Mouse (Mus musculus): ENCODE measurements at regions not wholly inside any gene's neighbourhood (a gene's known extent, or its start where the extent isn't known, plus 50 kb on each side); places are given as distances from the start of the nearest gene placed in this dataset.

GRCm38 (mm10) chr13:45189389-45189788, 110.9 kb downstream of the Gm9817 start:
- Histone ChIP-seq H3K4me2 (replicated peaks; ENCODE audit: low read depth) (no peak overlapping the region), H3K36me3 (ENCODE audit: control insufficient read depth, insufficient read depth, low read length) (no peaks in the 10 kb centered on the region), H3K4me1 (replicated peaks; ENCODE audit: control insufficient read depth, insufficient read depth) (no peaks in the 10 kb centered on the region), H3K9ac (ENCODE audit: low read length) (no peak overlapping the region), H3K27me3 (ENCODE audit: control insufficient read depth, insufficient read depth, low read length) (no peaks in the 10 kb centered on the region), H3K4me3 (ENCODE audit: low read depth, low read length) (no peak overlapping the region), H3K9me3 (ENCODE audit: control insufficient read depth, low read length) (no peaks in the 10 kb centered on the region), H3K27ac (replicated peaks) (no peak overlapping the region)
- DNase-seq (ENCODE audit: low spot score) (no peak), ATAC-seq (ENCODE audit: low FRiP score, low TSS enrichment) (no peak)
- TF ChIP-seq EP300 (optimal IDR thresholded peaks at IDR 0.05) (no peak), CTCF (IDR thresholded peaks at IDR 0.05; ENCODE audit: low read depth) (no peak)
- WGBS: 60% methylated on average over 6 of the region's 6 CpGs

GRCm38 (mm10) chr13:45190151-45190550, 111.7 kb downstream of the Gm9817 start:
- TF ChIP-seq EP300 (optimal IDR thresholded peaks at IDR 0.05) (no peak), CTCF (IDR thresholded peaks at IDR 0.05; ENCODE audit: low read depth) (no peak)
- Histone ChIP-seq H3K4me1 (replicated peaks; ENCODE audit: control insufficient read depth, insufficient read depth) (no peaks in the 10 kb centered on the region), H3K9ac (ENCODE audit: low read length) (no peak overlapping the region), H3K4me2 (replicated peaks; ENCODE audit: low read depth) (no peak overlapping the region), H3K36me3 (ENCODE audit: control insufficient read depth, insufficient read depth, low read length) (no peaks in the 10 kb centered on the region), H3K9me3 (ENCODE audit: control insufficient read depth, low read length) (no peaks in the 10 kb centered on the region), H3K27ac (replicated peaks) (no peak overlapping the region), H3K27me3 (ENCODE audit: control insufficient read depth, insufficient read depth, low read length) (no peaks in the 10 kb centered on the region), H3K4me3 (ENCODE audit: low read depth, low read length) (no peak overlapping the region)
- 52% methylated on average over 4 of the region's 4 CpGs for WGBS
- DNase-seq (ENCODE audit: low spot score) (no peak), ATAC-seq (ENCODE audit: low FRiP score, low TSS enrichment) (no peak)

- WGBS: 61% methylated on average over 8 of the region's 8 CpGs
- TF ChIP-seq EP300 (optimal IDR thresholded peaks at IDR 0.05): no peak
- no peak for TF ChIP-seq CTCF (IDR thresholded peaks at IDR 0.05; ENCODE audit: low read depth)
- Histone ChIP-seq H3K9ac (ENCODE audit: low read length) (no peak overlapping the region), H3K4me1 (replicated peaks; ENCODE audit: control insufficient read depth, insufficient read depth) (no peaks in the 10 kb centered on the region), H3K4me2 (replicated peaks; ENCODE audit: low read depth) (no peak overlapping the region), H3K36me3 (ENCODE audit: control insufficient read depth, insufficient read depth, low read length) (no peaks in the 10 kb centered on the region), H3K27ac (replicated peaks) (no peak overlapping the region), H3K9me3 (ENCODE audit: control insufficient read depth, low read length) (no peaks in the 10 kb centered on the region), H3K27me3 (ENCODE audit: control insufficient read depth, insufficient read depth, low read length) (no peaks in the 10 kb centered on the region), H3K4me3 (ENCODE audit: low read depth, low read length) (no peak overlapping the region)
- ATAC-seq (ENCODE audit: low FRiP score, low TSS enrichment) (no peak), DNase-seq (ENCODE audit: low spot score) (no peak)
These were observed 113.6 kb downstream of the Gm9817 start for GRCm38 (mm10) chr13:45192079-45192478.

GRCm38 (mm10) chr13:45195562-45195961, 117.1 kb downstream of the Gm9817 start:
- WGBS: 61% methylated on average over 2 of the region's 2 CpGs
- no peak overlapping the region for H3K27ac ChIP-seq (replicated peaks)

GRCm38 (mm10) chr13:45196363-45196762, 117.9 kb downstream of the Gm9817 start:
- Histone ChIP-seq H3K4me1 (replicated peaks; ENCODE audit: control insufficient read depth, insufficient read depth) (no peaks in the 10 kb centered on the region), H3K4me2 (replicated peaks; ENCODE audit: low read depth) (no peak overlapping the region), H3K27ac (replicated peaks) (no peak overlapping the region), H3K36me3 (ENCODE audit: control insufficient read depth, insufficient read depth, low read length) (no peaks in the 10 kb centered on the region), H3K9me3 (ENCODE audit: control insufficient read depth, low read length) (no peaks in the 10 kb centered on the region), H3K27me3 (ENCODE audit: control insufficient read depth, insufficient read depth, low read length) (no peaks in the 10 kb centered on the region), H3K4me3 (ENCODE audit: low read depth, low read length) (no peak overlapping the region), H3K9ac (ENCODE audit: low read length) (no peak overlapping the region)
- TF ChIP-seq CTCF (IDR thresholded peaks at IDR 0.05; ENCODE audit: low read depth): no peak
- TF ChIP-seq EP300 (optimal IDR thresholded peaks at IDR 0.05): no peak
- DNase-seq (ENCODE audit: low spot score): no peak
- no peak for ATAC-seq (ENCODE audit: low FRiP score, low TSS enrichment)

More at GRCm38 (mm10) chr13:45195562-45195961, 117.1 kb downstream of the Gm9817 start:
- Histone ChIP-seq H3K9ac (ENCODE audit: low read length) (no peak overlapping the region), H3K36me3 (ENCODE audit: control insufficient read depth, insufficient read depth, low read length) (no peaks in the 10 kb centered on the region), H3K4me2 (replicated peaks; ENCODE audit: low read depth) (no peak overlapping the region), H3K4me1 (replicated peaks; ENCODE audit: control insufficient read depth, insufficient read depth) (no peaks in the 10 kb centered on the region), H3K27me3 (ENCODE audit: control insufficient read depth, insufficient read depth, low read length) (no peaks in the 10 kb centered on the region), H3K4me3 (ENCODE audit: low read depth, low read length) (no peak overlapping the region), H3K9me3 (ENCODE audit: control insufficient read depth, low read length) (no peaks in the 10 kb centered on the region)
- ATAC-seq (ENCODE audit: low FRiP score, low TSS enrichment) (no peak), DNase-seq (ENCODE audit: low spot score) (no peak)
- no peak for TF ChIP-seq EP300 (optimal IDR thresholded peaks at IDR 0.05)
- no peak for TF ChIP-seq CTCF (IDR thresholded peaks at IDR 0.05; ENCODE audit: low read depth)

- Histone ChIP-seq H3K9ac (ENCODE audit: low read length) (no peak overlapping the region), H3K4me1 (replicated peaks; ENCODE audit: control insufficient read depth, insufficient read depth) (no peaks in the 10 kb centered on the region), H3K4me2 (replicated peaks; ENCODE audit: low read depth) (no peak overlapping the region), H3K36me3 (ENCODE audit: control insufficient read depth, insufficient read depth, low read length) (no peaks in the 10 kb centered on the region), H3K4me3 (ENCODE audit: low read depth, low read length) (no peak overlapping the region), H3K9me3 (ENCODE audit: control insufficient read depth, low read length) (no peaks in the 10 kb centered on the region), H3K27me3 (ENCODE audit: control insufficient read depth, insufficient read depth, low read length) (no peaks in the 10 kb centered on the region), H3K27ac (replicated peaks) (no peak overlapping the region)
- no peak for ATAC-seq (ENCODE audit: low FRiP score, low TSS enrichment)
- WGBS: 37% methylated on average over 9 of the region's 9 CpGs
- DNase-seq (ENCODE audit: low spot score): peak; percentile 68
- TF ChIP-seq EP300 (optimal IDR thresholded peaks at IDR 0.05): no peak
- no peak for TF ChIP-seq CTCF (IDR thresholded peaks at IDR 0.05; ENCODE audit: low read depth)
These were observed 122.1 kb downstream of the Gm9817 start for GRCm38 (mm10) chr13:45200511-45201120.

Data from stomach, postnatal 0 days (tissue).